Mouse (Mus musculus): ENCODE measurements at regions not wholly inside any gene's neighbourhood (a gene's known extent, or its start where the extent isn't known, plus 50 kb on each side); places are given as distances from the start of the nearest gene placed in this dataset.

DNA sequence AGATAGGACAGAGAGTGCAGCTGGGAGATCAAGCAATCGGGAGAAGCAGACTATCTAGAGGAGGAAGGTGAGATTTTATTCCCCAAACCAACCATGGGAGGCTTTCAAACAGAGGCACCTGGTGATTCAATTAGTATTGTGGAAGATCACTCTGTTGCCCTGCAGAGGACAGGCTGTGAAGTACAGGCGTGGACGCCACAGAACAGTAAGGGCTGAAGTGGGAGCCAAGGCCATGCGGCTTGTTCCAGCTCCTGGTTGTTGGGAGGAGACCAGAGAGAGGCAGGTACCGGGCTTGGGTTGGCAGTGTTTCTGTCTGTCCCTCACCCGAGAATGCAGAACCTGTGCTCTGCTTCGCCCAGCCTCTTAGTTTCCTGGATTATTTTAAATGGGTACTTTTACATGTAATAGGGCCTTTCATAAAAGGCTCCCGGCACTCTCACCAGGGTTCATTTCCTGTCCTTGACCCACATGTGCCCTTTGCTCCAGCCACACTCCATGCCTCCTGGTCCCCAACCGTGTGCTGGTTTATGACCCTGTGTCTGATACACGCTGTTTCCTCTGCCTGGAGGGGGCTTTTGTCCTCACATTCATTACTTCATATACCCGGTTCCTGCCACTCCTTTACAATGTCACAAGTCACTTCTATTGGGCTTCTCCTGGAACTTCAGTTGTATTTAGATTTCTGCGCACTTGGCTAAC is 58.3 kb downstream of the Vcpkmt start:
- Histone ChIP-seq H3K4me3 (replicated peaks; ENCODE audit: low read length) (no peak overlapping the region), H3K27ac (ENCODE audit: low read length) (no peak overlapping the region), H3K4me2 (ENCODE audit: low read depth, low read length) (no peak overlapping the region), H3K27me3 (ENCODE audit: control insufficient read depth, insufficient read depth, low read length) (no peaks in the 10 kb centered on the region), H3K9ac (ENCODE audit: low read length) (no peak overlapping the region), H3K36me3 (ENCODE audit: control insufficient read depth, insufficient read depth, low read length) (no peaks in the 10 kb centered on the region), H3K9me3 (replicated peaks; ENCODE audit: control insufficient read depth, low read length) (no peaks in the 10 kb centered on the region), H3K4me1 (ENCODE audit: control insufficient read depth, insufficient read depth, low read length) (no peaks in the 10 kb centered on the region)
- WGBS, result 58% methylated on average over 12 of the region's 12 CpGs
- no peak for ATAC-seq (ENCODE audit: insufficient read depth, low FRiP score)

DNA sequence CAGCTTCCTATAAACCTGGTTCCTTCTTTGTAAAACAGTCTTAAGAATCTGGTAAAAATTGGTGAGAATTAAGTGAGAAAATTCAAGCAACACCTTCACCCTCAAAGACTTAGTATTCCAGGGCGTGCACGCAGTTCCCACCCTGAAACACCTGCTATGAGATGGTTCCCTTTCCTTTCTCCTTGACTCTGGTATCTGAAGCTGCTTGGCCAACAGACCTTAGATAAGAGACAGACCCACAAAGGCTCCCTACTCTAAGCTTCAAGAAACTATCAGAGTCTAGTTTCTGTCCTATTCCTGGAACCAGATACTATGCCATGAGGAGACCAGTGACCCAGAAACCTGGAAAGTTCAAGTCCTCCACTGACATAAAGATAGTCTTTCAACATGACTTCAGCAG is 63.0 kb downstream of the Vcpkmt start:
- Histone ChIP-seq H3K9me3 (replicated peaks; ENCODE audit: control insufficient read depth, low read length) (no peaks in the 10 kb centered on the region), H3K27ac (ENCODE audit: low read length) (no peak overlapping the region), H3K36me3 (ENCODE audit: control insufficient read depth, insufficient read depth, low read length) (no peaks in the 10 kb centered on the region), H3K4me2 (ENCODE audit: low read depth, low read length) (no peak overlapping the region), H3K4me1 (ENCODE audit: control insufficient read depth, insufficient read depth, low read length) (peaks cover 5% of the 10 kb centered on the region; the same call in 1 of the 2 replicates), H3K9ac (ENCODE audit: low read length) (no peak overlapping the region), H3K27me3 (ENCODE audit: control insufficient read depth, insufficient read depth, low read length) (no peaks in the 10 kb centered on the region), H3K4me3 (replicated peaks; ENCODE audit: low read length) (no peak overlapping the region)
- no peak for ATAC-seq (ENCODE audit: insufficient read depth, low FRiP score)
- 84% methylated on average over 2 of the region's 2 CpGs for WGBS

DNA sequence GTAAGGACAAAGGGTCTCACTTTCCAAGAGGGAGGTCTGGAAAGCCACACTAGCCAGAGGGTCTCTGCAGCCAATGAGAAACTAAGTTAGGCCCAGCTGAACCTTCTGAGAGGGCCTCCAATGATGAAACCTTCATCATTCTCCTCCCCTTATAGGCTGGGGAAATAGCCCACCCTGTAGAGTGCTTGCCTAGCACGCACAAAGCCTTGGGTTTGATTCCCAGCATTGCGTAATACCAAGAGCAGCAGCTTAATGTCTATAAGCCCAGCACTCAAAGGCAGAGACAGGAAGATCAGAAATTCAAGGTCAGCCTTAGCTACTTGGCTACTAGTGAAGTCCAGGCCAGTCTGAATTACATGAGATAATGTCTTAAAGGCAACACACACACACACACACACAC is 63.8 kb downstream of the Vcpkmt start:
- Histone ChIP-seq H3K27me3 (ENCODE audit: control insufficient read depth, insufficient read depth, low read length) (no peaks in the 10 kb centered on the region), H3K4me2 (ENCODE audit: low read depth, low read length) (no peak overlapping the region), H3K9ac (ENCODE audit: low read length) (no peak overlapping the region), H3K4me1 (ENCODE audit: control insufficient read depth, insufficient read depth, low read length) (peaks cover 5% of the 10 kb centered on the region; the same call in 1 of the 2 replicates), H3K9me3 (replicated peaks; ENCODE audit: control insufficient read depth, low read length) (no peaks in the 10 kb centered on the region), H3K36me3 (ENCODE audit: control insufficient read depth, insufficient read depth, low read length) (no peaks in the 10 kb centered on the region), H3K27ac (ENCODE audit: low read length) (no peak overlapping the region), H3K4me3 (replicated peaks; ENCODE audit: low read length) (no peak overlapping the region)
- 70% methylated on average over 2 of the region's 2 CpGs for WGBS
- no peak for ATAC-seq (ENCODE audit: insufficient read depth, low FRiP score)

DNA sequence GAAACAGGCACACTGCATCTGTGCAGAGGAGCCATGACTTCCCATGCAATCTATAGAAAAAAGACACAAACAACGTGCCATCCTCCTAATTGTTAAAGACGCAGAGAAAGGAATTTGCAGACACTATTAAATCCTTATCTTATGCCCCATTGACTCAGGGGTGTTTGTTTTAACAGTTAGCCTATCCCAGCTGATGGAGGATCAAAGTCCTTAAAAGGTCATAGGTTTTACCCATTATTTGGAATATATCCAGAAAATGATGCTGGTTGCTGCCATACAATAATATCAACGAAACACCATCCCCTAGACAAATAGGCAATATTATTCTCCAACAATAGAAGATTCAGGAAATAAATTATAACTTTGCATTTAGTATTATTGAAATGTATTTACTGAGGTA is 65.2 kb downstream of the Vcpkmt start:
- no peak overlapping the region for H3K9ac ChIP-seq (ENCODE audit: low read length)
- ATAC-seq (ENCODE audit: insufficient read depth, low FRiP score), result no peak
- no peak overlapping the region for H3K27ac ChIP-seq (ENCODE audit: low read length)
- H3K27me3 ChIP-seq (ENCODE audit: control insufficient read depth, insufficient read depth, low read length), result no peaks in the 10 kb centered on the region
- no peaks in the 10 kb centered on the region for H3K36me3 ChIP-seq (ENCODE audit: control insufficient read depth, insufficient read depth, low read length)
- no peaks in the 10 kb centered on the region for H3K9me3 ChIP-seq (replicated peaks; ENCODE audit: control insufficient read depth, low read length)
- peaks cover 11% of the 10 kb centered on the region for H3K4me1 ChIP-seq (ENCODE audit: control insufficient read depth, insufficient read depth, low read length)
- H3K4me3 ChIP-seq (replicated peaks; ENCODE audit: low read length), result no peak overlapping the region
- no peak overlapping the region for H3K4me2 ChIP-seq (ENCODE audit: low read depth, low read length)
- 53% methylated on average over 3 of the region's 3 CpGs for WGBS

DNA sequence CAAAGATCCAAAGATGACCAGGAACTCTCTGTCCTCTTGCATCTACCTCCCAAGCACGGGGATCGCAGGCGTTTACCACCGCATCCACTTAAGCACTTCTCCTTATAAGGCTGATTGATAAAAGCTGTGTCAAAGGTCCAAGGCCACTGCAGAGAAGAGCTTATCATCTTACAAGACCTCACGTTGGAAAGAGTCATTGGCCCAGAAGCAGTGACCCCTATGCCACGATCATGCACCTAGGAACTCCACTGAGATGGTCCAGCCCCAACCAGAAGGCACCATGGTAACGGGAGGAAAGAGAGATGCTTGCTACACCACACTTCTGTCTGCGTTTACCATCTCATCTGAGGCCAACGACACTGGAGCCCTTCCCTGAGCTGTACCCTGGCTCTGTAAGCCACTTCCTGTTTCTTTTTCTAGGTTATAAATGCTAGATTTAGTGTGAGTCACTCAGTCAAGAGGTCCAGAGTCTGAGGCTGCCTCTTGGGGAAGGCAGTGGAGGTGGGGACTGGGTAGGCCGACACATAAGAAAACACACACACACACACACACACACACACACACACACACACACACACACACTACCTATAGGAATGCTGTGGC is 66.4 kb downstream of the Vcpkmt start:
- H3K4me3 ChIP-seq (replicated peaks; ENCODE audit: low read length), result no peak overlapping the region
- H3K4me1 ChIP-seq (ENCODE audit: control insufficient read depth, insufficient read depth, low read length), result peaks cover 11% of the 10 kb centered on the region
- peak overlapping the region; percentile 21; the same call in 1 of the 2 replicates for H3K27ac ChIP-seq (ENCODE audit: low read length)
- H3K9me3 ChIP-seq (replicated peaks; ENCODE audit: control insufficient read depth, low read length), result no peaks in the 10 kb centered on the region
- no peaks in the 10 kb centered on the region for H3K27me3 ChIP-seq (ENCODE audit: control insufficient read depth, insufficient read depth, low read length)
- no peaks in the 10 kb centered on the region for H3K36me3 ChIP-seq (ENCODE audit: control insufficient read depth, insufficient read depth, low read length)
- 58% methylated on average over 10 of the region's 10 CpGs for WGBS
- H3K9ac ChIP-seq (ENCODE audit: low read length), result no peak overlapping the region
- peak; percentile 56 for ATAC-seq (ENCODE audit: insufficient read depth, low FRiP score)
- H3K4me2 ChIP-seq (ENCODE audit: low read depth, low read length), result no peak overlapping the region

DNA sequence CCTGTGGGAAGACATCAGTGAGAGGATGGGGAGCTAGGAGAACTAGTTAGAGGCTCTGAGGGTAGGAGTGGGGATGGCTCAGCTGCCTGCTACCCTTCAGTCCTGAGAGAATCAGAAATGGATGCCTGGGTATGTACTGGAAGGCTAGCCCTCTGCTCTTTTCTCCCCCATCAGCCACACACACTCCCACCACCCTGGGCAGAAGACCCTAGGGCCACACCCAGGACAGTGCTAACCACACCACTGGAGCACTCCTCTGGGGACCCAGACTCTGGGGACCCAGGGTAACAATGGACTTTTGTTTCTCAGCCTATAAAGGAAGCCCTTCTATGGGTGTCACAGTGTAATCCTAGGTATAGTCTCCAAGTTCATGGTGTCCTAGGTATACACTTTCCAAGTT is 67.0 kb downstream of the Vcpkmt start:
- no peaks in the 10 kb centered on the region for H3K27me3 ChIP-seq (ENCODE audit: control insufficient read depth, insufficient read depth, low read length)
- no peaks in the 10 kb centered on the region for H3K9me3 ChIP-seq (replicated peaks; ENCODE audit: control insufficient read depth, low read length)
- H3K4me1 ChIP-seq (ENCODE audit: control insufficient read depth, insufficient read depth, low read length), result peaks cover 11% of the 10 kb centered on the region
- no peak for ATAC-seq (ENCODE audit: insufficient read depth, low FRiP score)
- no peak overlapping the region for H3K27ac ChIP-seq (ENCODE audit: low read length)
- no peak overlapping the region for H3K9ac ChIP-seq (ENCODE audit: low read length)
- no peak overlapping the region for H3K4me3 ChIP-seq (replicated peaks; ENCODE audit: low read length)
- H3K36me3 ChIP-seq (ENCODE audit: control insufficient read depth, insufficient read depth, low read length), result no peaks in the 10 kb centered on the region
- H3K4me2 ChIP-seq (ENCODE audit: low read depth, low read length), result no peak overlapping the region

DNA sequence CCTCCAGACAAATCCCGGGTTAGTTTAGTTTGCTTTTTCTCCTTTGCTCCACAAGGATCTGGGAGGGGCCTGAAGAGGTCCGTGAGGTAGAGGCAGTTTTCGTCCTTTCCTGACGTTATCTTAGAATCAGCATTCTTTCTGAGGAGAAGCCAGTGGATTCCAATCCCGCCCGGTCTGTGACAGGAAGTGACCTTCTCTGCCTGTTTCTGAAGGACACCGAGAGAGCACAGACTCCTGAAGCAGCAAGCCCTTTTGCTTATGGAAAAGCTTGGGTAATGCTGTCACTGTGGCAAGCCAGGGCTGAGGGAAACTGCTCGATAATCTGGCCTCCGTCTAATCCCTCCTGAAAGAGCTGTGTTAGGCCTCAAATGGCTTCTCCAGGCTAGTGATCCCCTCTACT is 67.7 kb downstream of the Vcpkmt start:
- WGBS, result 31% methylated on average over 9 of the region's 9 CpGs
- no peaks in the 10 kb centered on the region for H3K36me3 ChIP-seq (ENCODE audit: control insufficient read depth, insufficient read depth, low read length)
- no peak overlapping the region for H3K4me3 ChIP-seq (replicated peaks; ENCODE audit: low read length)
- ATAC-seq (ENCODE audit: insufficient read depth, low FRiP score), result no peak
- H3K9me3 ChIP-seq (replicated peaks; ENCODE audit: control insufficient read depth, low read length), result no peaks in the 10 kb centered on the region
- peak overlapping the region; percentile 53 for H3K27ac ChIP-seq (ENCODE audit: low read length)
- peaks cover 11% of the 10 kb centered on the region for H3K4me1 ChIP-seq (ENCODE audit: control insufficient read depth, insufficient read depth, low read length)
- no peak overlapping the region for H3K4me2 ChIP-seq (ENCODE audit: low read depth, low read length)
- H3K27me3 ChIP-seq (ENCODE audit: control insufficient read depth, insufficient read depth, low read length), result no peaks in the 10 kb centered on the region
- H3K9ac ChIP-seq (ENCODE audit: low read length), result no peak overlapping the region

DNA sequence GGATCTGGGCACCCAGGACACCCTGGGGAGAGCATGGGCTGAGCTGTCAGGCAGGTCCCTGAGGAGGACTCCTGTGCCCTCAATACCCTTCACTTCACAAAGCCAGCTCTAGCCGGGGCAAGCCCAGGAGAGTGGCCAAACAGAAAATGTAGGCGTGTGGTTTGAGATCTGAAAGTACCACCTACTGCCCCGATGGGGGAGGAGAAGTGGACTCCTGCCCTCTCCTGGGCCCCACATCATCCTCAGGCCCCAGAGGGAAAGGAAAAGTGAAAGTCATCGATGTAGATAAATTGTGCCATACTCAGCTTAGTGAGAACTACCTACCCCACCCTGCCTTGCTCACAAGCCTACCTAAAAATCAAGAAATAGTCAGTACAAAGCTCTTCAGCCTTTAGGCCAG is 69.7 kb downstream of the Vcpkmt start:
- Histone ChIP-seq H3K27ac (ENCODE audit: low read length) (peak overlapping the region; percentile 53), H3K4me3 (replicated peaks; ENCODE audit: low read length) (no peak overlapping the region), H3K9ac (ENCODE audit: low read length) (no peak overlapping the region), H3K4me2 (ENCODE audit: low read depth, low read length) (no peak overlapping the region), H3K27me3 (ENCODE audit: control insufficient read depth, insufficient read depth, low read length) (no peaks in the 10 kb centered on the region), H3K9me3 (replicated peaks; ENCODE audit: control insufficient read depth, low read length) (no peaks in the 10 kb centered on the region), H3K4me1 (ENCODE audit: control insufficient read depth, insufficient read depth, low read length) (peaks cover 11% of the 10 kb centered on the region), H3K36me3 (ENCODE audit: control insufficient read depth, insufficient read depth, low read length) (no peaks in the 10 kb centered on the region)
- peak; percentile 49; the same call in 1 of the 2 replicates for ATAC-seq (ENCODE audit: insufficient read depth, low FRiP score)
- WGBS, result 40% methylated on average over 4 of the region's 4 CpGs

DNA sequence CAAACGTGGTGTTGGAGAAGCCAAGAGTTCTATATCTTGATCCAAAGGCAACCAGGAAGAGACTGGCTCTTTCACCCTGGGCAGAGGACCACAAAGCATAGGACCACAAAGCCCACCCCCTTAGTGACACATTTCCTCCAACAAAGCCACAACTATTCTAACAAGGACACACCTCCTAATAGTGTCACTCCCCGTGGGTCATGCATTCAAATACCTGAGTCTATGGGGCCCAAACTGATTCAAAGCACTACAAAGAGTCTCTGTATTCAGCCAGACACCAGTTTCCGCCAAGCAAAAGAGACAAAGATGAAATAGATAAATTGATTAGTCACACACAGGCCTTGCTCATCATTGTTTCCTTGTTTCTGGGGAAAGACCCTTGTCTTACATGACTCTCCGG is 72.1 kb downstream of the Vcpkmt start:
- H3K27me3 ChIP-seq (ENCODE audit: control insufficient read depth, insufficient read depth, low read length), result no peaks in the 10 kb centered on the region
- H3K4me1 ChIP-seq (ENCODE audit: control insufficient read depth, insufficient read depth, low read length), result peaks cover 11% of the 10 kb centered on the region
- H3K9me3 ChIP-seq (replicated peaks; ENCODE audit: control insufficient read depth, low read length), result no peaks in the 10 kb centered on the region
- ATAC-seq (ENCODE audit: insufficient read depth, low FRiP score), result no peak
- no peak overlapping the region for H3K4me2 ChIP-seq (ENCODE audit: low read depth, low read length)
- H3K4me3 ChIP-seq (replicated peaks; ENCODE audit: low read length), result no peak overlapping the region
- H3K9ac ChIP-seq (ENCODE audit: low read length), result no peak overlapping the region
- no peak overlapping the region for H3K27ac ChIP-seq (ENCODE audit: low read length)
- WGBS, result 69% methylated on average over 4 of the region's 4 CpGs
- no peaks in the 10 kb centered on the region for H3K36me3 ChIP-seq (ENCODE audit: control insufficient read depth, insufficient read depth, low read length)

All from stomach, embryonic 16.5 days (tissue).